26 mouse cellular contexts compared by ENCODE assay signal in the genomic region with DNA sequence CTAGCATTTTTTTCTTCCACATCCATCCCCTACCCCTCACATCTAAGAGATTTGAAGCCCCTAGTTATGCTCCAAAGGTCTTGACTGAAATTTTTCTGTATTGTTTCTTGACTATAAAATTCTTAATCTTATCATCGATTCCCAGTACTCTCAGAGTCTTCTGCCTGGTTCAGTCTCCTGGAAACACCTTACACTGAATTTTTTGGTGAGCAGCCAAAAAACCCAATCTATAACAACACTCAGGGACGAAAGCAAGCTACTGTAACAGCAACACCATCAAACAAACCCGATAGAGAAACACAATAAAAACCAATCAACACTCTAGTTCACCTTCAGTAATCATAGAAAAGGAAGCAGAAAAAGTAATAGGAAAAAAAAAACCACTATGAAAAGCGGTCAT. TPM values are rescaled to one million over a fixed set of nuclear protein-coding genes. Genes with fewer than 3 reads are reported as not detected.
DNase-seq lines count a peak whose midpoint lies in the region; ATAC-seq and TF ChIP-seq lines count a peak whose summit lies in the region.
"Had no signal": no experiment of that assay in that cellular context is flagged by ENCODE, and none has a peak within 500 bp of the region (broad histone marks: within the 10 kb centered on the region; RNA-seq: fewer than 3 reads in every experiment).

No protein-coding gene starts in this region.

- H3K36me3 ChIP-seq in CH12.LX (replicated peaks in 1 of 2; ENCODE audit: control insufficient read depth in 1 of 2, insufficient read depth in 1 of 2, low read length in 1 of 2) = peaks cover 0 to 2% of the 10 kb centered on the region in 2 experiments
- H3K36me3 ChIP-seq in hindbrain, embryonic 16.5 days (ENCODE audit: control insufficient read depth, insufficient read depth, low read length) = no peaks in the 10 kb centered on the region
- no peaks in the 10 kb centered on the region for H3K36me3 ChIP-seq in midbrain, embryonic 10.5 days
- H3K36me3 ChIP-seq: embryonic facial prominence, embryonic 13.5 days; embryonic facial prominence, embryonic 15.5 days; forebrain, embryonic 10.5 days; forebrain, embryonic 12.5 days; G1E had no signal

- no peaks in the 10 kb centered on the region for H3K27me3 ChIP-seq in CH12.LX (replicated peaks)
- H3K27me3 ChIP-seq in hindbrain, embryonic 16.5 days (replicated peaks; ENCODE audit: control insufficient read depth, insufficient read depth, low read length) = no peaks in the 10 kb centered on the region
- no peaks in the 10 kb centered on the region for H3K27me3 ChIP-seq in midbrain, embryonic 10.5 days (ENCODE audit: low read depth, poor library complexity, severe bottlenecking)
- H3K27me3 ChIP-seq: embryonic facial prominence, embryonic 13.5 days; embryonic facial prominence, embryonic 15.5 days; forebrain, embryonic 12.5 days had no signal

- no peak for TF ChIP-seq EP300 in CH12.LX (IDR thresholded peaks at IDR 0.05; ENCODE audit: low read length)

- H3K27ac ChIP-seq in CH12.LX (ENCODE audit: insufficient read depth, low read depth) = no peak overlapping the region
- H3K27ac ChIP-seq in hindbrain, embryonic 16.5 days (ENCODE audit: low read depth, low read length) = no peak overlapping the region
- H3K27ac ChIP-seq in midbrain, embryonic 10.5 days (replicated peaks) = no peak overlapping the region
- H3K27ac ChIP-seq: embryonic facial prominence, embryonic 13.5 days; embryonic facial prominence, embryonic 15.5 days; forebrain, embryonic 10.5 days; forebrain, embryonic 12.5 days had no signal

- H3K9me3 ChIP-seq in CH12.LX (replicated peaks; ENCODE audit: low read length) = no peaks in the 10 kb centered on the region
- H3K9me3 ChIP-seq in hindbrain, embryonic 16.5 days (ENCODE audit: control insufficient read depth, low read length) = no peaks in the 10 kb centered on the region
- H3K9me3 ChIP-seq in midbrain, embryonic 10.5 days (replicated peaks) = no peaks in the 10 kb centered on the region
- H3K9me3 ChIP-seq: embryonic facial prominence, embryonic 13.5 days; embryonic facial prominence, embryonic 15.5 days; forebrain, embryonic 10.5 days; forebrain, embryonic 12.5 days; G1E had no signal

- no peak for TF ChIP-seq CTCF in CH12.LX (conservative IDR thresholded peaks at IDR 0.05 in 1 of 2, IDR thresholded peaks at IDR 0.05 in 1 of 2; ENCODE audit: low read depth in 2 of 2, low read length in 2 of 2)

- H3K9ac ChIP-seq in CH12.LX (ENCODE audit: insufficient read depth, low read depth) = no peak overlapping the region
- H3K9ac ChIP-seq in hindbrain, embryonic 16.5 days (ENCODE audit: low read depth, low read length) = no peak overlapping the region
- H3K9ac ChIP-seq: embryonic facial prominence, embryonic 13.5 days; embryonic facial prominence, embryonic 15.5 days; forebrain, embryonic 12.5 days had no signal

- WGBS in hindbrain, embryonic 16.5 days = 80% methylated on average over 4 of the region's 4 CpGs
- WGBS in midbrain, embryonic 10.5 days = 92% methylated on average over 4 of the region's 4 CpGs

- 0 out of 2 replicates have a peak overlapping the region, but pooled peaks have one; percentile 21 for H3K4me2 ChIP-seq in CH12.LX (ENCODE audit: insufficient read depth, low read depth, poor library complexity, severe bottlenecking)
- H3K4me2 ChIP-seq in hindbrain, embryonic 16.5 days (ENCODE audit: low read length) = no peak overlapping the region
- H3K4me2 ChIP-seq: embryonic facial prominence, embryonic 13.5 days; forebrain, embryonic 12.5 days had no signal

- no peak for TF ChIP-seq POLR2A in CH12.LX (IDR thresholded peaks at IDR 0.05; ENCODE audit: low read depth, low read length)

- no peak for TF ChIP-seq RAD21 in CH12.LX (IDR thresholded peaks at IDR 0.05; ENCODE audit: low read depth, low read length)

- dilution Hi-C loops in CH12.LX (cut with MboI; ENCODE audit: extremely low pct_ligation_motif_present, extremely low pct_unique_long_range_greater_than_20kb, low sequenced_read_pairs) = no loop called here

- in situ Hi-C loops in CH12.LX (cut with MboI; ENCODE audit: low pct_ligation_motif_present, low pct_unique_long_range_greater_than_20kb, low sequenced_read_pairs) = no loop called here

- H3K4me3 ChIP-seq in CH12.LX (replicated peaks in 1 of 3; ENCODE audit: low read depth in 2 of 3, low read length in 2 of 3, poor library complexity in 1 of 3) = peak overlapping the region in 1 of 3 experiments; percentile 68
- H3K4me3 ChIP-seq in hindbrain, embryonic 16.5 days (ENCODE audit: low read length) = no peak overlapping the region
- no peak overlapping the region for H3K4me3 ChIP-seq in midbrain, embryonic 10.5 days
- H3K4me3 ChIP-seq: embryonic facial prominence, embryonic 13.5 days; embryonic facial prominence, embryonic 15.5 days; forebrain, embryonic 10.5 days; forebrain, embryonic 12.5 days had no signal

- H3K79me2 ChIP-seq in CH12.LX (replicated peaks; ENCODE audit: control insufficient read depth, extremely low read depth, insufficient read depth, poor library complexity, severe bottlenecking) = no peaks in the 10 kb centered on the region

- peak; percentile 64 for ATAC-seq in megakaryocyte-erythroid progenitor cell, adult 5-6 weeks (replicated peaks; ENCODE audit: low FRiP score, low TSS enrichment, poor library complexity, severe bottlenecking)
- no peak for ATAC-seq in hindbrain, embryonic 16.5 days
- ATAC-seq: forebrain, embryonic 14.5 days; forebrain, embryonic 16.5 days had no signal

- peaks cover 0 to 28% of the 10 kb centered on the region in 2 experiments; a peak in 3 of 4 replicates for H3K4me1 ChIP-seq in CH12.LX (ENCODE audit: control insufficient read depth in 1 of 2, insufficient read depth in 2 of 2)
- H3K4me1 ChIP-seq in hindbrain, embryonic 16.5 days (ENCODE audit: control insufficient read depth, insufficient read depth, low read depth, low read length) = no peaks in the 10 kb centered on the region
- no peaks in the 10 kb centered on the region for H3K4me1 ChIP-seq in midbrain, embryonic 10.5 days
- H3K4me1 ChIP-seq: embryonic facial prominence, embryonic 15.5 days; forebrain, embryonic 10.5 days; forebrain, embryonic 12.5 days had no signal

- DNase-seq in CH12.LX (ENCODE audit: extremely low read depth) = no peak
- peak; percentile 15 for DNase-seq in c-Kit-positive CD71-positive TER-119-negative erythroid progenitor cells, embryonic 14.5 days (ENCODE audit: low read depth)
- no peak for DNase-seq in midbrain, embryonic 10.5 days (ENCODE audit: low spot score)
- DNase-seq: adrenal gland, adult 2 months; adrenal gland, postnatal 10 days; adrenal gland, postnatal 36 days; cerebellum, adult 11 months; cerebellum, adult 18-20 months; cerebellum, adult 8-10 months; cerebellum, adult 9-11 months; cerebellum, postnatal 14 days; cerebellum, postnatal 36 days; embryo, embryonic 11 days had no signal

TF ChIP-seq in CH12.LX, 34 proteins besides CTCF, POLR2A, EP300 and RAD21:
- TF ChIP-seq CHD2 (IDR thresholded peaks at IDR 0.05; ENCODE audit: low read length) (no peak), ZMIZ1 (IDR thresholded peaks at IDR 0.05; ENCODE audit: low read depth, low read length) (no peak), E2F4 (IDR thresholded peaks at IDR 0.05; ENCODE audit: insufficient replicate concordance, low read depth, low read length) (no peak), MAFK (IDR thresholded peaks at IDR 0.05; ENCODE audit: insufficient replicate concordance, low read length) (no peak), ZC3H11A (IDR thresholded peaks at IDR 0.05; ENCODE audit: low read depth, low read length) (no peak)
TF ChIP-seq in CH12.LX: peak in this region for 0.

RNA-seq across cellular contexts. Expression of gene Dpp4, which starts 28.1 kb away (rescaled TPM):
- total RNA-seq in CH12.LX (2012; rRNA removed) (2.4 and 3.6 TPM in 2 replicates), CH12.LX (2014; rRNA removed) (0.04 and 0.08 TPM in 2 replicates)
- polyA plus RNA-seq in CH12.LX (2012; ENCODE audit: insufficient read length, low read depth) = 0.29 and 0.61 TPM in 2 replicates
- total RNA-seq in megakaryocyte-erythroid progenitor cell, adult 5-6 weeks (2014; fragmentation: Nextera tagmentation) = 7.2 and 9.5 TPM in 2 replicates
- 14.4 and 15.5 TPM in 2 replicates for total RNA-seq in megakaryocyte-erythroid progenitor cell, adult 5-6 weeks (2017)
- 2.0 and 2.5 TPM in 2 replicates for polyA plus RNA-seq in hindbrain, embryonic 16.5 days (2015; fragmentation: Nextera tagmentation; extraction: Ambion mirVana)
- 0.25 and 0.78 TPM in 2 replicates for polyA plus RNA-seq in midbrain, embryonic 10.5 days (2016; fragmentation: Nextera tagmentation; extraction: Ambion mirVana)
- polyA plus RNA-seq: C2C12; erythroblast, embryonic 14.5 days had no signal

RNA-seq across cellular contexts. Expression of gene Gcg, which starts 43.4 kb away (rescaled TPM):
- total RNA-seq in CH12.LX (2012; rRNA removed) (0.13 and 0.17 TPM in 2 replicates), CH12.LX (2014; rRNA removed) (0.31 TPM in 1 of 2 replicates, not detected in the other)
- 0.38 TPM in 1 of 2 replicates, not detected in the other for polyA plus RNA-seq in CH12.LX (2012; ENCODE audit: insufficient read length, low read depth)
- total RNA-seq in megakaryocyte-erythroid progenitor cell, adult 5-6 weeks (2014; fragmentation: Nextera tagmentation) = not detected in 2 replicates
- total RNA-seq in megakaryocyte-erythroid progenitor cell, adult 5-6 weeks (2017) = not detected in 2 replicates
- 0.24 TPM in 2 replicates for polyA plus RNA-seq in hindbrain, embryonic 16.5 days (2015; fragmentation: Nextera tagmentation; extraction: Ambion mirVana)
- not detected in 2 replicates for polyA plus RNA-seq in midbrain, embryonic 10.5 days (2016; fragmentation: Nextera tagmentation; extraction: Ambion mirVana)
- total RNA-seq: adrenal gland, adult 2 months; adrenal gland, postnatal 10 days; adrenal gland, postnatal 36 days; common myeloid progenitor, adult 5-6 weeks had no signal
- polyA plus RNA-seq: adrenal gland, adult 2 months; C2C12; embryonic facial prominence, embryonic 11.5 days; embryonic facial prominence, embryonic 13.5 days; embryonic facial prominence, embryonic 15.5 days; erythroblast, embryonic 14.5 days; forebrain, embryonic 10.5 days had no signal
